Mouse (Mus musculus) liver, postnatal 0 days (tissue): ENCODE results near the gene Shtn1.

Source experiments
- CTCF ChIP-seq: sonication (generic); IDR thresholded peaks from 2 replicates; pipeline ENCODE4 v1.5.1; 2016; ENCODE audit warnings: antibody characterized with exemption, low read depth
- EP300 ChIP-seq: IDR thresholded peaks from 2 replicates; pipeline ENCODE4 v1.6.1; 2016; ENCODE audit warnings: antibody characterized with exemption, low read depth, mild to moderate bottlenecking

DNA sequence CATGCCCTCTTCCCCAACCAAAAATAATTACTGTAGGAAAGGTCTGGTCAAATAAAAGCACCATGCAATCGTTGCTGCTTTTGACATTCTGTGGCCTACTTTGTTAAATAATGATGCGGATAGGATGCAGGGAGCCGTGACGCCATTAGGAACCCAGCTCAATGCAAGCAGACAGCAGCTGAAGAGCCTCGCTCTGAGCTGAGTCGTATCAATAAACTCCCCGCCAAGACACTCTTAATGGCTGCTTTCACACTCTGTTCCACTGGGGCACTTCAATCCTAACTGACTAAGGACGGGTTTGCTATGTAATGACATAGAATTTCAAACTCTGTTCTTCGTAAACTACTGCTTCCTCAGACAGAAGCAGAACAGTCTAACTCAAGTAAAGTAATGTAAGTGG is 46.9 kb downstream of the Shtn1 start:
- no peak for TF ChIP-seq CTCF
- no peak for TF ChIP-seq EP300
